Mouse (Mus musculus): Measurements from ENCODE around the gene Enpep. TPM values are rescaled to one million over a fixed set of nuclear protein-coding genes. Genes with fewer than 3 reads are reported as not detected.

Gene Enpep
- polyA plus RNA-seq, 1 experiment: 3.8 TPM

GRCm38 (mm10) chr3:129226681-129227080 lies 105.8 kb downstream of the Enpep start:
- Histone ChIP-seq H3K4me3 (ENCODE audit: insufficient read depth, low read length) (no peak overlapping the region), H3K4me1 (ENCODE audit: control insufficient read depth, insufficient read depth, low read length) (no peaks in the 10 kb centered on the region), H3K27ac (ENCODE audit: insufficient read depth, low read length) (no peak overlapping the region)
- no peak for TF ChIP-seq CTCF (IDR thresholded peaks at IDR 0.05; ENCODE audit: borderline replicate concordance, insufficient read depth, low read length)
- no peak for TF ChIP-seq POLR2A (IDR thresholded peaks at IDR 0.05; ENCODE audit: low read depth, low read length)

DNA sequence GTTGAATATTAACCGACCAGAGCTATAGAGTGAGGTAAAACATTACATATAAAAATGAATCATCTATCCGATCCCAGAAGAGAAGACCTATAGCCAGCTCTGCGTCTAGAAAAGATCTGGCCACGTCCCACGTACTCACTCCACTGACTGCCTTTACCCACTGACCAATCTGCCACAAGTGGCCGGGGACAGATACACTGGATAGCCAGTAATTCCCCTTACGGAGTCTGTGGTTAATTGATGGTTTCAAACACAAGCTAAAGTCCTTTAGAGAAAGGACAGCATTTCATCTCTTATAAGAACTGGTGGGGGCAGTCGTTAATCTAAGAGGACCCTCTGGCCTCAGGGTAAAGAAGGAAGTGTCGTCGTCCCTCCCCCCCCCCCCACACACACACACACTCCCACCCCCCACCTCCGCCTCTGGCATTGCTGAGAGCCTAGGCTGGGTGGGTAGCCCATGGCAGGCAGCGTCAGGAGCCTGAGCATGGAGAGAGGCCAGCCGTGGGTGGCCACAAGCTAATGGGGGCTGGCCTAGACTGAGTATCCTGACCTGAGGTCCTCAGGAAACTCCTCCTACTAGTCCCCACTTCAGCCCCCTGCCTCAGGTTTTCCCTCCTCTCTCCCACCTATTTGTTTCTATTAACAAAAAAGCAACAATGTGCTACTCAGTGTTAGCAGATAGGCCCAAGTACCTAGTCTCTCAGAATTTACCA lies 106.8 kb downstream of the Enpep start:
- Histone ChIP-seq H3K4me1 (ENCODE audit: control insufficient read depth, insufficient read depth, low read length) (no peaks in the 10 kb centered on the region), H3K4me3 (ENCODE audit: insufficient read depth, low read length) (no peak overlapping the region), H3K27ac (ENCODE audit: insufficient read depth, low read length) (no peak overlapping the region)
- TF ChIP-seq POLR2A (IDR thresholded peaks at IDR 0.05; ENCODE audit: low read depth, low read length) (no peak), CTCF (IDR thresholded peaks at IDR 0.05; ENCODE audit: borderline replicate concordance, insufficient read depth, low read length) (no peak)

- Histone ChIP-seq H3K4me1 (ENCODE audit: control insufficient read depth, insufficient read depth, low read length) (no peaks in the 10 kb centered on the region), H3K27ac (ENCODE audit: insufficient read depth, low read length) (no peak overlapping the region), H3K4me3 (ENCODE audit: insufficient read depth, low read length) (no peak overlapping the region)
- TF ChIP-seq POLR2A (IDR thresholded peaks at IDR 0.05; ENCODE audit: low read depth, low read length) (no peak), CTCF (IDR thresholded peaks at IDR 0.05; ENCODE audit: borderline replicate concordance, insufficient read depth, low read length) (no peak)
These were observed 107.5 kb downstream of the Enpep start for GRCm38 (mm10) chr3:129224806-129225576.

DNA sequence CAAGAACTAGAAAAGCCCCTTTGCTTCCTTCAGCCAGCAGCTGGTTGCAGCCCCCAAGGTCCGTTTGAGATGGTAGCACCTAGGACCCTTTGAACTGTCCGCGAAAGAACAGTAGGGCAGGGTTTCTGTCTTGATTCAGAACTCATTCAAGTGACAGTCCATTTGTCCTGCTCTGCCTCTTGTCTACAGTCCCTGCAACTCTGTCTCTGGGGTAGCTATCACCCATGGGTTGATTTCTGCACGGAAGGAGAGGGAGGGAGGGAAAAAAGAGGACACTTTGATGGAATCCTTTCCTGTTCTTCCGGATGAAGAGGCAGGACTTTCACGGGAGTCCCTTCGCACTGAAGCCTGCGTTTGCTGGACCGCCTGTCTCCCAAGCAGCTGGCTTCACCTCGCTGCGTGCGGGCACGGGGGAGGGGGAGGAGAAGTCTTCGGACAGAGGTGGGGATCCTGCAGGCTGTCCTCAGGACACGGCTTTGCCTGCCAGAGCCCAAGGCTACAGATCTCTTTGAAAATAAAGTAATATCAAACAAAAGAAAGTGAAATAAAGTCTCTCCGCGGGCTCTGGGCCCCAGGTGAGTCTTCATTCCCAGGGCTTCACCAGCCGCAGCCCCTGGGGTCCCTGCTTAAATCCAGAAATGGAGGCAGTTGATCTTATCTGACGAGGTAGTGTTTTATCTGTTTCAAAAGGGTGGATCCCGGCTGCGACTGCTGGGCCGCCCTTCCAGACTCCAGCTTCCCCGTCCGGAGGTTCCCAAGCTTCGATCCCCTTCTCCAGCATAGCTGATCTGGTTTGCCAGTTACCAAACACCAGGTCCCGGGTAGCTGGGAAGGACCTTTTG lies 108.3 kb downstream of the Enpep start:
- Histone ChIP-seq H3K27ac (ENCODE audit: insufficient read depth, low read length) (no peak overlapping the region), H3K4me3 (ENCODE audit: insufficient read depth, low read length) (no peak overlapping the region), H3K4me1 (ENCODE audit: control insufficient read depth, insufficient read depth, low read length) (no peaks in the 10 kb centered on the region)
- TF ChIP-seq CTCF (IDR thresholded peaks at IDR 0.05; ENCODE audit: borderline replicate concordance, insufficient read depth, low read length) (no peak), POLR2A (IDR thresholded peaks at IDR 0.05; ENCODE audit: low read depth, low read length) (no peak)

- Histone ChIP-seq H3K27ac (ENCODE audit: insufficient read depth, low read length) (no peak overlapping the region), H3K4me3 (ENCODE audit: insufficient read depth, low read length) (no peak overlapping the region), H3K4me1 (ENCODE audit: control insufficient read depth, insufficient read depth, low read length) (no peaks in the 10 kb centered on the region)
- no peak for TF ChIP-seq POLR2A (IDR thresholded peaks at IDR 0.05; ENCODE audit: low read depth, low read length)
- no peak for TF ChIP-seq CTCF (IDR thresholded peaks at IDR 0.05; ENCODE audit: borderline replicate concordance, insufficient read depth, low read length)
These were observed 109.1 kb downstream of the Enpep start for GRCm38 (mm10) chr3:129223401-129223800.

DNA sequence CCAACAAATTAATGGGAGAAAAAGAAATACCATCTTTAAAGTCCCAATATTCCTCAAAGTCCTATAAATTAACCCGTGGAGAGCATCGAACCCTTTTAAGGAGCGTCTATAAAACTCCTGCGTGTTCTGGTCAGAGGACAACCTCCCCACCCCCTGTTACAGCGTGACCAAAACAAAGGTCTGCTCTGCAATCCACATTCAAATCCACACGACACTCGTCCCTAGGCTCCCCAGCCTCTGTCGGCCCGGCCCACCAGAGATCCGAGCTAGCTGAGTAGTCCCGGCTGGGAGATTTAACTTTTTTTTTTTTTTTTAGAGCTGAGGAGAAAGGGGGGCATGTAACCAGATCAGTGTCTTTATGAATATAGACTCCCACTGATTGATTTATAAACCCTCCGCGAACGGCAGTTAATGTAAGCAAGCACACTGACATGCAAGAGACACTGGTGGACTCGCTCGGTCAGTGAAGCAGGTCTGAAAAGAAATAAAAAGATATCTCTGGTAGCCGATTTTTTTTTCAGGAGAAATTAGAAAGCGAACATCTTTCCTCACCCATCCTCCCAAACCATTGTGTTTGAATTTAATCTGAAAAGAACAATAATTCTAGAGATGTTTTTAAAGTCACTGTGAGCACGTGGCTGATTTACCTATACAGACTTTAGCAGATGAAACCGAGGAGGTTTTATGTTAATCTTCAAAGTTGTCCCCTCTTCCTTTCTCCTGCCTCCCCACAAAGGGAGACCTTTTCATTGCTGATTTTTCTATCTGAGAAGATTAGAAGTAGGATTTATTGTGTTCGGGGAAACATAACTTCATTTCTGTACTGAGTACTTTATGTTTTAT lies 109.9 kb downstream of the Enpep start:
- no peak overlapping the region for H3K27ac ChIP-seq (ENCODE audit: insufficient read depth, low read length)
- H3K4me1 ChIP-seq (ENCODE audit: control insufficient read depth, insufficient read depth, low read length): no peaks in the 10 kb centered on the region
- no peak for TF ChIP-seq POLR2A (IDR thresholded peaks at IDR 0.05; ENCODE audit: low read depth, low read length)
- TF ChIP-seq CTCF (IDR thresholded peaks at IDR 0.05; ENCODE audit: borderline replicate concordance, insufficient read depth, low read length): no peak
- H3K4me3 ChIP-seq (ENCODE audit: insufficient read depth, low read length): no peak overlapping the region

GRCm38 (mm10) chr3:129221380-129222260 lies 110.9 kb downstream of the Enpep start:
- no peaks in the 10 kb centered on the region for H3K4me1 ChIP-seq (ENCODE audit: control insufficient read depth, insufficient read depth, low read length)
- H3K4me3 ChIP-seq (ENCODE audit: insufficient read depth, low read length): no peak overlapping the region
- no peak overlapping the region for H3K27ac ChIP-seq (ENCODE audit: insufficient read depth, low read length)
- TF ChIP-seq POLR2A (IDR thresholded peaks at IDR 0.05; ENCODE audit: low read depth, low read length) (no peak), CTCF (IDR thresholded peaks at IDR 0.05; ENCODE audit: borderline replicate concordance, insufficient read depth, low read length) (no peak)

DNA sequence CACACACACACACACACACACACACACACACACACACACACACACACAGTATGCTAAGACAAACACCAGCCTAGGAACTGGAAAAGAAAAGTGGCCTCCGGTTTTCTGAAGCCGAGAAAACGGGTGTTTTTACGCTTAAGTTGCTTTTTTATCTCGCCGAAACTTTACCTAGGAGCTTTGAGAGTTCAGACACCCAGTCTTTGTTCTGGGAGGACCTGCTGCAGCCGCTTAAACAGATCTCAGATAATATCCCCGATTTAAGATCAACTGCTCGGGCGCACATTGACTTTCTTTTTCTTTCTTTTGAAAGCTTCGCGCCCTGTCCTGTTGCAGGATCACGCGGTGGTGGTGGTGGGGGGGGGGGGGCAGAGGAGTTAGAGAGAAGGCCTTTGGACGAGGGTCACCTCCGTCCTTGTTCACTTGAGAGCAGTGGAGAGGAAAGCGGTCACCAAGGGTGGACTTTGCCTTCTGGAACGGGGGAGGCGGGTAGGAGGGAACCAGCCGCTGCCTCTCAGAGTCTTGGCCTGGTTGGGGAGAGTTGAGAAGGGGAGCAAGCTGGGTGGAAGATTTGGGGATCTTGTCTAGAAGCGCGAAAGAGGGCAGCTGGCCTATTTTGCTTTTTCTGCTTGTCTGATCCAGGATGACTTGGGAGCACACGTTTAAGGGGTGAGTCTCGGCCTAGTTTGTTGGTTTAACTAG lies 111.7 kb downstream of the Enpep start:
- no peak overlapping the region for H3K27ac ChIP-seq (ENCODE audit: insufficient read depth, low read length)
- TF ChIP-seq CTCF (IDR thresholded peaks at IDR 0.05; ENCODE audit: borderline replicate concordance, insufficient read depth, low read length) (no peak), POLR2A (IDR thresholded peaks at IDR 0.05; ENCODE audit: low read depth, low read length) (no peak)
- no peaks in the 10 kb centered on the region for H3K4me1 ChIP-seq (ENCODE audit: control insufficient read depth, insufficient read depth, low read length)
- H3K4me3 ChIP-seq (ENCODE audit: insufficient read depth, low read length): no peak overlapping the region
